Mouse (Mus musculus): ENCODE measurements at regions not wholly inside any gene's neighbourhood (a gene's known extent, or its start where the extent isn't known, plus 50 kb on each side); places are given as distances from the start of the nearest gene placed in this dataset.
"Not testable (repeated sequence)": the region's sequence is repeated elsewhere in the genome, so short reads cannot be mapped to it uniquely, and the experiment has no call there.

DNA sequence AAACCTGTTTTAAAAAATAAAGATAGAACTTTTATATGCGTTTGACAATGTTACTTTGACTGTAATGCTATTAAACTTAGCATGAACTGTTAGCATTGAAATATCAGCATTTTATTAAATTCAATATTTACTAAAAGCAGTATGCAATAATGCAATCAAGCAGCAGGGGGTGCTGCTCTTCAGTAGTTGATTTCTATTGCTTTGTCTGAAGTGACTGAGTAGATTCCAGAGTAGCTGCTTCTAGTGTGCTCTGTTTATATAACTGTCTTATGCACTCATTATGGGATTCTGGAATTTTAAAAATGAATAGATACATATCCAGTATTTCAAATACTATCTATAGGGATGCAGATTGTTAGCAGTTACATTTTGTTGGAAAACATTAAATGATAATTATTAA lies 146.2 kb downstream of the Gm28710 start:
- WGBS, result 63% methylated on average over 1 of the region's 1 CpGs

DNA sequence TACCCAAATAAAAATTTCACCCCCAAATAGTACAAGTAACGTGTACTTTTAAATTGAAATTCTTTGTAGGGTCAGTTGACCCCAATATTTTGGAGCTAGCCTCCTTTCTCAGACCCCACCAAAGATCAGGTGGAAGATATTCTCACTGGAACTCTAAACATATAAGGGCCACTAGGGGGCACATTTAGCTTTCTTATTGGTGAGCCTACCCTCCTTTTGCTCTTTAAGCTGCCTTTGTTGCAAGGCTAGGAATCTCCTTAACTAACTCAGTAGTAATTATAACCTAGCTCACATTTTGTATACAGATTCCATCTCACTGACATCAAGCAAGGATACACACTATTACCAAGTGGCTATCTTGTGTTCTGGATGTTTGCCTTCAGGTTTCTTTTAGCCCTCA lies 155.8 kb downstream of the Gm28710 start:
- WGBS, result 16% methylated on average over 1 of the region's 1 CpGs
- Histone ChIP-seq H3K9ac (replicated peaks) (no peak overlapping the region), H3K4me2 (replicated peaks) (no peak overlapping the region), H3K4me3 (no peak overlapping the region), H3K9me3 (no peaks in the 10 kb centered on the region), H3K4me1 (no peaks in the 10 kb centered on the region), H3K27ac (replicated peaks) (no peak overlapping the region), H3K27me3 (no peaks in the 10 kb centered on the region), H3K36me3 (no peaks in the 10 kb centered on the region)
- peak; percentile 63 for ATAC-seq (ENCODE audit: low FRiP score, low read depth)

More for the DNA sequence above, 146.2 kb downstream of the Gm28710 start:
- Histone ChIP-seq H3K9me3 (no peaks in the 10 kb centered on the region), H3K36me3 (no peaks in the 10 kb centered on the region), H3K27ac (replicated peaks) (no peak overlapping the region), H3K27me3 (no peaks in the 10 kb centered on the region), H3K4me1 (no peaks in the 10 kb centered on the region), H3K4me2 (replicated peaks) (no peak overlapping the region), H3K9ac (replicated peaks) (no peak overlapping the region), H3K4me3 (no peak overlapping the region)
- ATAC-seq (ENCODE audit: low FRiP score, low read depth), result peak; percentile 72; the same call in 1 of the 2 replicates

DNA sequence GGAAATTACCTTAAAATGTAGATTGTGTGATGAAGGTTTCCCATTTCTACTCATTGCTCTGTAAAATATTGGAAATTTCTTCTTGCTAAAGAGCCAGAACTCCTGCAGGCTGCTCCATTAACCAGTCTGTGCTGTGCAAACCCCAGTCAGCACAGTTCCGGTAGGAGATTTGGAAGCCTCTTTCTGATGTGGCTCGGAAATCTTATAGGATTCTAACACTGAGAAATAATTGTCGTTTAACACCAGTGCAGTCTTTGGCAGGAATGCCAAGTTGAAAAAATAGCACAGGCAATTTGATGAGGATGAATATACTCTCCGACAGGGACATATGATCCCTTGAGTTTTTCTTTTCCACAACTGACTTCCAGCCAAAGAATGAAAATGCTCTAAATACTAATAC lies 176.1 kb downstream of the Gm28710 start:
- H3K4me3 ChIP-seq, result no peak overlapping the region
- H3K9ac ChIP-seq (replicated peaks), result no peak overlapping the region
- no peaks in the 10 kb centered on the region for H3K27me3 ChIP-seq
- no peak for ATAC-seq (ENCODE audit: low FRiP score, low read depth)
- H3K4me1 ChIP-seq, result no peaks in the 10 kb centered on the region
- no peaks in the 10 kb centered on the region for H3K36me3 ChIP-seq
- no peak overlapping the region for H3K27ac ChIP-seq (replicated peaks)
- WGBS, result 76% methylated on average over 4 of the region's 4 CpGs
- H3K9me3 ChIP-seq, result no peaks in the 10 kb centered on the region
- H3K4me2 ChIP-seq (replicated peaks), result no peak overlapping the region

DNA sequence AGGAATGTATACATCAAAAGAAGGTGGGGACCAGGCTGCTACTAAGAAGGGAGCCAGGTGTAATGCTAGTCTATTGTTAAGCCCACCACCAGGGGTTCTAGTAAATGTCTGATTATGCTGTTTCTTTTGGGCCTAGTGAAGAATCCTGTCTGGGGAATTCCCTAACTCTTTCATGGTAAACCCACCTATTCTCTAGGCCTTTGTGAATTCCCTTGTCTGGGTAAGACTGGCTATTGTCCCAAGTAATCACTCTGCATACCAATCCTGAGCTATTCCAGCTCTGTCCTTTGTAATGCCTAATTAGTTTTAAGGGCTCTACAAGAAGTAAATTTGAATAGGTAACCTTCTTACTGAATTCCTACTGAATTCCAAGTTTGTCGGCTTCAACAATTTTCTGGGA lies 177.2 kb downstream of the Gm28710 start:
- H3K36me3 ChIP-seq; H3K9me3 ChIP-seq; ATAC-seq (ENCODE audit: low FRiP score, low read depth): not testable (repeated sequence)

DNA sequence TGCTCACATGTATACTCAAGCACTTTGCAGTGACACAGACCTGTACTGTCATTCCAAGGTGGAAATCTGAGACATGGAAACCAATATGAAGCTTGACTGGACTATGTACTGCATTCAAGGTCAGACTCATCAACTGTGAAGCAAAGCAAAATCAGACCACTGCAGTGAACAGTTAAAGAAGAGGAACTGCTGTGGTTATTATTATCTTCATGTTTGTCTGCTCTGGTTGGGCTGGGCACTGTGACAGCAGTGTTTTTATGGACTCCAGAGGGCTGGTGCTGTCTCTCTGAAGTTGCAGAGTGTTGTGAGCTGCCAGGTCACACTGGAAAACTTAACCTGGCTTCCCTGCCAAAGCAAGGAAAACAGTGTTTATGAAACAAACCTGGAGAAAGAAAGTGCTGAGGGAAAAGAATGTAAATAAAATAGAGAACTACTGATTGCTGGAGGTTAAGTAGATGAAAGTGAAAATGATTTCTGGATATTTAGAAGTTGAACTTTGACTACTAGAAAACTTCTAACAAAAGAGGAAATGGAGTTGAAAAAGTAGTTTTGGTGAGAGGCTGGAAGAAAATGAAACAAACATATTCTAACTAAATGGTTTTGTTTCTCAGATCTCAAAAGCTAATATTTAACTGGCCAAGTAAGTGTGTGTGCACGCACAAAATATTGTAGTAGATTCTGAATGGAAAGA lies 181.7 kb downstream of the Gm28710 start:
- H3K9me3 ChIP-seq, result no peaks in the 10 kb centered on the region
- ATAC-seq (ENCODE audit: low FRiP score, low read depth), result no peak

More for the DNA sequence above, 177.2 kb downstream of the Gm28710 start:
- H3K27me3 ChIP-seq; H3K4me3 ChIP-seq; H3K9ac ChIP-seq (replicated peaks); H3K4me1 ChIP-seq; H3K27ac ChIP-seq (replicated peaks); H3K4me2 ChIP-seq (replicated peaks): not testable (repeated sequence)
- 23% methylated on average over 1 of the region's 1 CpGs for WGBS

DNA sequence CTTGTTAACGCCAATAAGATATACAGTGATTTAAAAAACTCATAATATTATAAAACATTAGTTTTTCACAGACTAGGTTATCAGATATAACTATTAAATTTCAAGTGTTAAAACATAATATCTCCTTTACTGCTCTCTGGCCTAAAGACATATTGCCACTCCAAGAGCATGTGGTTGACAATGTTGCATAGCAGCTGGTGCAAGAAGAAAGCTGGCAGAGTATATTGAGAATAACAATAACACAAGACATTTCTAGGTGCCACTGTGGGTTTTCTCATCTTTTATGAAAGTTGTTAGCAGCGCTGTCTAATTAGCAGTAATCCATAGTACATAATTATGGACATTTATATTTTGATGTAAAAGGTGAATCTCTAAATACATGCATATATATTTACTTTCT lies 184.4 kb downstream of the Gm28710 start:
- Histone ChIP-seq H3K36me3 (no peaks in the 10 kb centered on the region), H3K4me2 (replicated peaks) (no peak overlapping the region), H3K27me3 (no peaks in the 10 kb centered on the region), H3K4me1 (no peaks in the 10 kb centered on the region), H3K27ac (replicated peaks) (no peak overlapping the region), H3K4me3 (no peak overlapping the region), H3K9me3 (no peaks in the 10 kb centered on the region), H3K9ac (replicated peaks) (no peak overlapping the region)
- no peak for ATAC-seq (ENCODE audit: low FRiP score, low read depth)
- WGBS, result 87% methylated on average over 2 of the region's 2 CpGs

More for the DNA sequence above, 181.7 kb downstream of the Gm28710 start:
- 80% methylated on average over 1 of the region's 1 CpGs for WGBS
- Histone ChIP-seq H3K36me3 (no peaks in the 10 kb centered on the region), H3K4me2 (replicated peaks) (no peak overlapping the region), H3K4me3 (no peak overlapping the region), H3K27ac (replicated peaks) (no peak overlapping the region), H3K4me1 (no peaks in the 10 kb centered on the region), H3K9ac (replicated peaks) (no peak overlapping the region), H3K27me3 (no peaks in the 10 kb centered on the region)

DNA sequence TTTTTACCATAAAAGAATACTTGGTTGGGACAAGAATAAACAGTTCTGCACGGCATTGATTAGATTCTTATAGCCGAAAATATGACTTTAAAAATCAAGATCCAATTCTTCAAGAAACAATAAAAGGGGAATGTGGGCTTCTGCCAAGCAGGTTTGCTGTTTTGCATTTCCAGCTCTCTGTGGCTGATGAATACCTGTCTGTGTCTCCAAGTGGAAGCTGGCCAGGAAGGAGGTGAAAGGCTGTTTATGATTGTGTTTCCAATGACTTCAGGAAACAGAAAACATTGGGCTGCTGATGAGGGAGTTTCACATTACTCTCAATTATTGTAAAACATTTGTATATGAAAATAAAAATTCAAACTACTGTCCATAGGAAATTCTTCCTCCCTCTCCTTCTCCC lies 193.3 kb downstream of the Gm28710 start:
- H3K27me3 ChIP-seq, result no peaks in the 10 kb centered on the region
- H3K4me1 ChIP-seq, result no peaks in the 10 kb centered on the region
- 90% methylated on average over 2 of the region's 2 CpGs for WGBS
- H3K4me3 ChIP-seq, result no peak overlapping the region
- ATAC-seq (ENCODE audit: low FRiP score, low read depth), result no peak
- no peaks in the 10 kb centered on the region for H3K36me3 ChIP-seq
- no peak overlapping the region for H3K4me2 ChIP-seq (replicated peaks)
- no peak overlapping the region for H3K27ac ChIP-seq (replicated peaks)
- H3K9me3 ChIP-seq, result no peaks in the 10 kb centered on the region
- no peak overlapping the region for H3K9ac ChIP-seq (replicated peaks)

DNA sequence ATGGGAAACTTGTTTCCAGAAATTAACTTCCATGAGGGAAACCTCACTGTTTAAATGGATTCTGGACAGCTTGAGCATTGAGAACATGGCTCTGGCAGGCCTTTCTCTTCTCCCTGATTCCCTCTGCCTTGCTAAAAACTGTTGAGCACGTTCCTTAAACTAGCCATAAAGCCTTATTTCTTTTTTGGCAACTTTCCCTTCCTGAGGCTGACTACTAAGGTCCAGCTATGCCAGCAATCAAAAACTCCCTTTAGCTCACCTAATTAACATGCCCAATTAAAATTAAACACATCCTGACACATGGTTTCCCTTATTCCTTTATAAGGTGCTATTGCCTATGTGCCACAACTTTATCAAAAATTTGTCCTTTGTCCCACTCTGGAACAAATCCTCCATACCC lies 199.9 kb downstream of the Gm28710 start:
- 58% methylated on average over 1 of the region's 1 CpGs for WGBS
- Histone ChIP-seq H3K36me3 (no peaks in the 10 kb centered on the region), H3K9ac (replicated peaks) (no peak overlapping the region), H3K27me3 (no peaks in the 10 kb centered on the region), H3K27ac (replicated peaks) (no peak overlapping the region), H3K4me3 (no peak overlapping the region), H3K4me2 (replicated peaks) (no peak overlapping the region), H3K4me1 (no peaks in the 10 kb centered on the region), H3K9me3 (no peaks in the 10 kb centered on the region)
- no peak for ATAC-seq (ENCODE audit: low FRiP score, low read depth)

DNA sequence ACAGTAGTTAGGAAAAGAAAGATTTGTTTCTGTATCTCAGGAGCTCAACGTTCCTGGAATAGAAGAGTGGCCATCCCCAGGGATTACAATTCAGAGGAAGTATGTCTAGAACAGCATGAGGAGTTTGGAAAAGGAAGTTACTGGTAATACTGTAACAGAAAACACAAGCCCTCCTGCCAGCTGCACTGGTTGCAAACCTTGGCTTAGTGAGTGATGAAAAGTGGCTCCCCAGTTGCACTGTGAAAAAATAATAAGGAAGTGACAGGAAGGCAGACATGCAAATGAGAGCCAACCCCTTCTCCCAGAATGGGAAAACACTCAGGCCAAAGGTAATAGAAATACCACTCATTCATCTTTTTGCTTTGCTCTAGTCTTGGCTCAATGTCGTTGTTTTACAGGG lies 207.6 kb downstream of the Gm28710 start:
- Histone ChIP-seq H3K9ac (replicated peaks) (no peak overlapping the region), H3K27ac (replicated peaks) (no peak overlapping the region), H3K4me2 (replicated peaks) (no peak overlapping the region), H3K27me3 (no peaks in the 10 kb centered on the region), H3K36me3 (no peaks in the 10 kb centered on the region), H3K9me3 (no peaks in the 10 kb centered on the region), H3K4me1 (no peaks in the 10 kb centered on the region), H3K4me3 (no peak overlapping the region)
- no peak for ATAC-seq (ENCODE audit: low FRiP score, low read depth)
- 52% methylated on average over 2 of the region's 2 CpGs for WGBS

DNA sequence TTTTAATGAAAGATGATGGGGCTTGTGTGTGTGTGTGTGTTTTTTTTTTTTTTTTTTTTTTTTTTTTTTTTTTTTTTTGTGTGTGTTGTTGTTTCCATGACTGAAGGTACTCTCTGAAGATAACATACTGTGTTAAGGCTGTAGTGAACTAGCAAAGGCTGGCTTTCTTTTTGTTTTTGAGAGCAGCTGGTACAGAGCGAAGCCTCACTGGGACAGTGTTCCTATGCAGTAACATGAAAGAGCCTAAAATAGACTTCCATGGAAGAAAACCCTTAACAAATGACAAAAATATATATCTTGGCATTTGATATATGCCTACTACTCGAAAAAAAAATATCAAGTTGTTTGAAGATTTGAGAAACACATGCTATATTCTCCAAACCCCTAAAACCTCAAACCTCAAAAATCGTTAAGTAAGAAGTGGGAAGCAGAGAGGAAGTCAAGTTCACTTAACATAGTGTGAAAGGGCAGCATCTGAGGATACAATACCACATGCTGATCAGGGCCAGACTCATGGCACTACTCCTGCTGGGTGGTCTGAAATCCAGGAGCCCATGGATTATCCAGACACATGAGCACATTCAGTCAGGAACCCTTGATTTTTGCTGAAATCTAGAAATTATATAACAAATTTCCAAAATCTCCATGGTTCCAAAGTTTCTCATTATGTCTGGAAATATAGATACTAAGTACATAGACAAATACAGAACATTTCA lies 215.4 kb downstream of the Gm28710 start:
- Histone ChIP-seq H3K27me3 (no peaks in the 10 kb centered on the region), H3K36me3 (no peaks in the 10 kb centered on the region), H3K9me3 (no peaks in the 10 kb centered on the region), H3K4me2 (replicated peaks) (no peak overlapping the region), H3K4me1 (no peaks in the 10 kb centered on the region), H3K27ac (replicated peaks) (no peak overlapping the region), H3K4me3 (no peak overlapping the region), H3K9ac (replicated peaks) (no peak overlapping the region)
- no peak for ATAC-seq (ENCODE audit: low FRiP score, low read depth)
- WGBS, result 52% methylated on average over 3 of the region's 3 CpGs

DNA sequence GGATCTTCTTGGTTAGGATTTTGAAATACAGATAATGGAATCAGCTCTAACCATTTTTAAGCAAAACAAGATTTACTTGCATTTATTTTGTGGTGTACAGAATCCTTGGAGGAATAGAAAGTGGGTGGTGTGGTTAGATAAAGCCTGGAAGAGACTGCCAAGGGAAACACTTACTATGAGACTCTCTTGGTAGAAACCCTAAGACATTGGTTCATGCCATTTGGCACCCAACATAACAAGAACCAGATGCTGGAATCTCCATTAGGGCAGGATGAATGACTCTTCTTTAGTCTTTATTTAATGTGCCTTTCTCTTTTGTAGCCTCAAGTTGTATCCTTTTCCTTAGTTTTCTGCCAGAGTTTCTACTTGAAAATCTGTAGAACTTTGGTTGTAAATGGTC lies 230.0 kb downstream of the Gm28710 start:
- Histone ChIP-seq H3K27me3 (no peaks in the 10 kb centered on the region), H3K4me2 (replicated peaks) (no peak overlapping the region), H3K9ac (replicated peaks) (no peak overlapping the region), H3K4me1 (no peaks in the 10 kb centered on the region), H3K27ac (replicated peaks) (no peak overlapping the region), H3K36me3 (no peaks in the 10 kb centered on the region), H3K4me3 (no peak overlapping the region), H3K9me3 (no peaks in the 10 kb centered on the region)
- ATAC-seq (ENCODE audit: low FRiP score, low read depth), result no peak

DNA sequence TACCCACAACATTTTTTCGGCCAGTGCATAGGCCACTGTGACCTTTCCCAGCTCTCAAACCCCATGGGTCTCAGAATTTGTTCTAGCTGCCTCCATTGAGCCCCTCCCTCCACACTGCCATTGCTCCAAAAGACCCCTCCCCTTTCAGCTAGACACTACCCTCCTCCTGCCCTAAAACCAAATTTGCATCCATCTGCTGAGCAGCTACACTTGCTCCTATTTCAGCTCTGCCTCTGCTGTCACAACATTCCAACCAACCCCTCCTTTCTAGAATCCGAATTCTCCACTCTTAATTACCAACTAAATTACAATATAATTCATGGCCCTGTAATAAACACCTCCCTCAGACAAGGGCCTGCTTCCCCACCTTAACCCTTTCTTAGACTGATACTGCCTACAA lies 262.3 kb downstream of the Gm28710 start:
- H3K4me2 ChIP-seq (replicated peaks), result no peak overlapping the region
- H3K9me3 ChIP-seq, result no peaks in the 10 kb centered on the region
- no peak for ATAC-seq (ENCODE audit: low FRiP score, low read depth)
- H3K27me3 ChIP-seq, result no peaks in the 10 kb centered on the region
- H3K9ac ChIP-seq (replicated peaks), result no peak overlapping the region
- WGBS, result 75% methylated on average over 2 of the region's 2 CpGs
- H3K4me3 ChIP-seq, result no peak overlapping the region
- no peak overlapping the region for H3K27ac ChIP-seq (replicated peaks)
- no peaks in the 10 kb centered on the region for H3K4me1 ChIP-seq
- no peaks in the 10 kb centered on the region for H3K36me3 ChIP-seq

DNA sequence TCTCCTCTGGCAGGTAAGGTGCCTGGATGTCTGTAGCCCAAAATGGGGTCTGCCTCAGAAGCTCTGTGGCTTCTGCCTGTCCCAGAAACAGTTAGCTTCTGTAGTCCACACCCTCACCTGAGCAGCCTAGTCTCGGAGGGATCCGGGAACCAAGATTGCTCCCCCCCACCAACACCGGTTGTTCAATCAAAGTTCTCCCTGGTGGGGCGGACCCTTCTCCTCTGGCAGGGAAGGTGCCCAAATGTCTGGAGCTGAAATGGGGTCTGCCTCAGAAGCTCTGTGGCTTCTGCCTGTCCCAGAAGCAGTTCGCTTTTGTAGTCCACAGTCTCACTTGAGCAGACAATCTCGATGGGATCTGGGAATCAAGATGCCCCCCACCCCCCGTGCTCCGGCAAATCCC lies 273.0 kb downstream of the Gm28710 start:
- Histone ChIP-seq H3K27me3 (no peaks in the 10 kb centered on the region), H3K9me3 (no peaks in the 10 kb centered on the region), H3K9ac (replicated peaks) (no peak overlapping the region), H3K36me3 (no peaks in the 10 kb centered on the region), H3K4me2 (replicated peaks) (no peak overlapping the region), H3K4me3 (no peak overlapping the region), H3K4me1 (no peaks in the 10 kb centered on the region), H3K27ac (replicated peaks) (no peak overlapping the region)
- 100% methylated on average over 8 of the region's 8 CpGs for WGBS
- no peak for ATAC-seq (ENCODE audit: low FRiP score, low read depth)

All from midbrain, embryonic 12.5 days (tissue).